Mouse (Mus musculus) erythroid progenitor cell, adult 5-6 weeks (primary cell): Measurements from ENCODE around the gene Olfr1389. TPM values are rescaled to one million over a fixed set of nuclear protein-coding genes. Genes with fewer than 3 reads are reported as not detected.
"Not testable (repeated sequence)": the region's sequence is repeated elsewhere in the genome, so short reads cannot be mapped to it uniquely, and the experiment has no call there.

Experiments used
- ATAC-seq: replicated peaks from 2 replicates; pipeline ENCODE4 v1.8.0; 2016; ENCODE audit warnings: moderate number of reproducible peaks, mild to moderate bottlenecking, moderate TSS enrichment, inconsistent platforms; ENCODE audit not compliant: poor library complexity, low FRiP score, severe bottlenecking
- total RNA-seq, 2 experiments: library from RNA; stranded (forward) in 1 of 2; stranded (reverse) in 1 of 2; fragments of 150-400 nt in 1 of 2; fragments of 186-747, 209-891 nt in 1 of 2; gene quantifications; 2 replicates each; pipeline versions ENCODE4 v1.2.3 to v1.2.4; 2015 to 2017; ENCODE audit warnings: low replicate concordance in 2 of 2

Gene Olfr1389
- total RNA-seq (2015; ENCODE audit: low replicate concordance) = not detected in 2 replicates
- total RNA-seq (2017; ENCODE audit: low replicate concordance) = not detected in 2 replicates

DNA sequence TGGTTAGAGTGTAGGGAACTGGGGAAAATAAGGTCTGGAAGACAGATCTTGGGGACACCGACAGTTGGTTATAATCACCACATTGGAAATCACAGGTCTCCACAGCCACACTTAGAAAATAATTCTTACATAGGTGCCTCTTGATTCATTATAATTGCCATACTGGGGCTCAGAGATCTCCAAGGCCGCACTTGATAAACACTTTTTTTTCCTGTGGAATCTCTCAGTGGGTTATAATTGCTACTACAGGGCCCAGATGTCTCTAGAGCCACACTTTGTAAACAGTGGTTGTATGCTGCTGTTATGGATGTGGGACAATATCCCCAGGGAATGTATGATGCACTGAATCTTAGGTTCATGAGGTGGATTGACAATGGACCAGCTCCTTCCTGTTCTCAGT, at the start of gene Olfr1389:
Gene Olfr1389 (plus strand): TSS at position 301 of the 400 bp plus-strand sequence.
- ATAC-seq = no peak

DNA sequence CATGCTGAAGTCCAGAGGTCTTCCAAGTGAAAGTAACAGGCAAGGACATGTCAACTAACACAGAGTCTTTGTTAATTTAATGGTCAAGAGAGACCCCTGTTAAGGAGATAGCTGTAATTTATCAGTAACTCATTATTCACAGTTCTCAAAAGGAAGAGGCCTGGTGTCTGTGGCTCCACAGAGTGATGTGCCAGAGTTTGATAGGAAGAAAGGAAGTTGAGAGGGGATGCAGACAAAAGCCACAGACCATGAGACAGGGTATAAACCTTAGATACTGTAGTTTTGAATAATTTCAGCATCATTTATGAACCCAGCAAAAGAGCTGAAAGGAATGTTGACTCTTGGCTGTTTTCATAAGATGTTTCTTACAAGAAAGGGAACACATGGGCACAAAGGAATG, 39.7 kb upstream of the Olfr1389 start:
- ATAC-seq = no peak

DNA sequence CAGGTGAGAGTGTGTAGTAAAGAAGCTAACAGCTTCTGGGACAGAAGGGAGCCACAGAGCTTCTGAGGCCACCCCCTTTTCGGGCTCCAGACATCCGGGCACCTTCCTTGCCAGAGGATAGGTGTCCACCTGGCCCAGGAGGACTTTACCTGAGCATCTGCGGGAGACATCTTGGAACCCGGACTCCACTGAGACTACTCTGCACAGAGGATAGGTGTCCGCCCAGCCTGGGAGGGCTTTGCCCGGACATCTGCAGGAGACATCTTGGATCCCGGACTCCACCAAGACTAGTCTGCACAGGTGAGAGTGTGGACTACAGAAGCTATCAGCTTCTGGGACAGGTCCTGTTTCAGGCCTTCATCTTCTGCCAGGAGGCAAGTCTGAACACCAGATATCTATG, 36.7 kb upstream of the Olfr1389 start:
- ATAC-seq = not testable (repeated sequence)

DNA sequence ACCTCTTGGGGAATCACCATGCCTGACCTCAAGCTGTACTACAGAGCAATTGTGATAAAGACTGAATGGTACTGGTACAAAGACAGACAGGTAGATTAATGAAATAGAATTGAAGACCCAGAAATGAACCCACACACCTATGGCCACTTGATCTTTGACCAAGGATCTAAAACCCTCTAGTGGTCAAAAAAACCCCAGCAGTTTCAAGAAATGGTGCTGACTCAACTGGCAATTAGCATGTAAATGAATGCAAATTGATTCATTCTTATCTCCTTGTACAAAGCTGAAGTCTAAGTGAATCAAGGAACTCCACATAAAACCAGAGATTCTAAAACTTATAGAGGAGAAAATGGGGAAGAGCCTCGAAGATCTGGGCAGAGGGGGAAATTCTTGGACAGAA, 30.2 kb upstream of the Olfr1389 start:
- ATAC-seq = not testable (repeated sequence)

DNA sequence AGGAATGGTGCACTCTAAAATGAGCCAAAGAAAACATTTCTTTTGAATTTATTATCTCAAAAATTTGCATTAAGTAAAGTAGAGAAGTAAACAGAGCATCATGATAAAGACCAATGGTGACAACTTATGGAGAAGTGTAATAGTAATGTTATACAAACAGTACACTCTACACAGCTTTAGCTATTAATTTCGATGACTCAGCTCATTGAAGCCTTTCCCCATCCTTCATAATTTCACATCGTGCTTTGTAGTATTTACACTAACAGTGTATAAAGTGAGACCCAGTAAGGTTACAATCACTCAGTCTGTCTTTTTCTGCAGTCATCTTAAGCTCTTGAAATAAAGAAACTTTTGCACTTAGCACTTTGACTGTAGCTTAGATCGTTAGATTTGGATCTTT, 16.1 kb upstream of the Olfr1389 start:
- ATAC-seq = no peak

DNA sequence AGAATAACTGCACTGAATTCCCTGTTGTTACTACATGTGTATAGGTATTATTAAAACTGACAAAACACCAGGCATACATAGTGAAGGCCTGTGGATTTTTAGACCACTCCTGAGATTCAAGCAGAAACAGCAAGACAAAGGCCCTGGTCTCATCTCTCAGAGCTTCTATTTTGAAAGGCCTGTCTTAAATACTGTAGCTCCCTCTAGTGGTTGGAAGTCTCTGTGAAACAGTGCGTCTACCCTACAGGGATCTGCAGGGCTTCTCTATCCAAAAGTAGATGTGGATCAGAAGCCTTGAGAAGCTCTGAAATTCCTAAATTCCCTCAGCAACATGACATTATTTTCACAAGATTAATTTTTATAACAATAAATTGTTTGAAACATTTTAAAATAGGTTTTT, 12.3 kb upstream of the Olfr1389 start:
- ATAC-seq = no peak

DNA sequence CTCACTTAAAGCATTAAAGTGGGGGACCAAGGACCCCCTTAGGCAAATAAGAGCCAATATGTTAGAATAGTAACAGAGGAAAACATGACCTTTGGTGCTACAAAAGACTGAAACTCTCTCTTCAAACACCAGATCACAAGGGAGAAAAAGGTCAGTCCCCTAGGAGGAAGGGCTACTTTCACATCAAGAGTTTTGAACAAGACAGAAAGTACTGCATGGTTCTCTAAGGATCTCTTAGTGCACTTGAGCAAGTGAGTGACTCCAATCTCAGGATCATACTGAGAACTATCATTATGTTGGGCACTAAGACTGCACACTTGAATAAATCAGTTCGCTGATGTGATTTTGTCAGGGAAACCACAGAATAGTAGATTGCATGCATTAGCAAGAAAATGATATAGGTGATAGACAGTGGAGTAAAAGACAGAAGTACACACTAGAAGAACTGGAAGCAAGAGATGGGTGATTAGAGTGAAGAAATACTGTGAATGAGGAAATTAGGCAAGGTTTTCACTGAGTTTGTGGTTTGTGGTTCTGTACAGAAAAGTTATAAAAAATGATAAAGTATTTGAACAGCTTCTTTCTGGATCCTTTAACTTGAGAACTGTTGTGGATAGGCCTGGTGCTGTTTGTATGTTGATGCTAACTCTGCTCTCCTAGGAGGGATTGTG, 2.5 kb downstream of the Olfr1389 start:
- no peak for ATAC-seq

DNA sequence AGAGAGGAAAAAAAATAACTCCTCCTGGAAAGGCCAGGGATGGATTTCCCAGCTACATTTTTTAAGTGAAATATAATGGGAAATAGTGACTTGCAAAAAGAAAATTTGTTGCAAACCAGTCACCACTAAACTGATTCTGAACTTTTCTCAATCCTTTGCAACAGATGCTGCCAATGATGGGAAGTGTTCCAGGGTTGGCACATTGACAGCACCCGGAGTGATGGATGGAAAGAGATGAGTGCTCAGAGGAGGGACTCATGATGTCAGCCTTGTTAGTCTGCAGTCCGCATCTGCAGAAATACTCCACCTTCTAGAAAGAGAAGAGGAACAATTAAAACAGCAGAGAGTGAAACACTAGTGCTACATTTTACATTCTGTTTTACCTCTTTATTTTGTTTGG, 6.8 kb downstream of the Olfr1389 start:
- ATAC-seq = no peak

DNA sequence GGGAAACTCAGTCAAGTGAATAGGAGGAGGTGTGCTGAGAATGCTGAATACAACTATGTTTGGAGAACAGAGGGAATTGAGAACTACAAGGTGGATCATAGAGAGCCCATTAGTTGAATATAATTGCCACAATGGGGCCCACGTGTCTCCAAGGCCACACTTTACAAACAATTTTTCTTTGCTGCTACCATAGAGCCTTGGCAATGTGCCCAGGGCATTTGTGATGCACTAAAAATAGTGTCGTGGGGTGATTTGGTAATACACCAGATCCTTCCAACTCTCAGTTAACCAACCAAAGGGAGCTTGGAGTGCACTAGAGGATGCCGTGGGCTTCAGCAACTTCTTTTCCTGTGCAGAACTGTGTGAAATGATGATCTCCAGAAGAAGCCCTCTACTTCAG, 13.5 kb downstream of the Olfr1389 start, which contains the start of gene Olfr1388:
Gene Olfr1388 (plus strand): TSS at position 214 of the 400 bp plus-strand sequence.
- ATAC-seq = no peak

DNA sequence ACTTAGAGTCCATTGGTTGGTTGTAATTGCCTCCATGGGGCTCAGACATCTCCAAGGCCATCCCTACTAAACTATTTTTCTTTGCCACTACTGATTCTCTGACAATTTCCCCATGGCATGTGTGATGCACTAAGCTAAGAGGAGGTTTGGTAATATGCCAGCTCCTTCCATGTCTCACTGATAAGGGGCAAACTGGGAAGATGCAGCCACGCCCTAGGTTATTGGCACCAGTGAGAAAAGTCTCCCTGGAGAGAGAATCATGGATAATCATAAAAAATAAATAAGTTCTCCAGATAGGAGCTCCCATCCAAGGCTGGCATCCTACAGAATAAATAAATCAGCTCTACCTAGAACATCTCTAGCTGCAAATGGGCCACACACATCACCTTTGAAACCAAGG, 32.2 kb downstream of the Olfr1389 start, which contains the start of gene Olfr1387:
Gene Olfr1387 (plus strand): TSS at position 301 of the 400 bp plus-strand sequence.
- ATAC-seq = no peak

DNA sequence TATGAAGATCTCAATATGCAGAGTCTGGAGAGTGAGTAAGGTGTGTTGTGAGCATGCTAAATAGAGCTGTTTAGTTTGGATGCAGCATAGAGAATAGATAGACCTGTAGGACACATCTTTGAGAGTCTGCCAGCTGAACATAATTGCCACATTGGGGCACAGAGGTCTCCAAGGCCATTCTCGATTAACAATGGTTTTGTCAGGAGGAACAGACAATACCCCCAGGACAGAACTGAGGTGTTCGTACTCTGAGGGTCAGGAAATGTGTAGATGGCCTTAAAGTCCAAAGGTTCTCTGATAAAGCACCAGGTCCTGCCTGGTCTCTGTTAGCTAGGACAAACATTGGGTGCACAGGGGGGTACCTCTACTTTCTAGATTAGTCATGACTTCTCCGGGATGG, 41.9 kb downstream of the Olfr1389 start, which contains the start of gene Olfr1386:
Gene Olfr1386 (plus strand): TSS at position 301 of the 400 bp plus-strand sequence.
- ATAC-seq = not testable (repeated sequence)

Other genes starting within 250 kb of the Olfr1389 start
- 1.1 and 2.9 TPM in 2 replicates for gene Btnl9, start 235.9 kb upstream of the Olfr1389 start, total RNA-seq (2015; ENCODE audit: low replicate concordance)
- 0.53 and 0.77 TPM in 2 replicates for gene Btnl9, start 235.9 kb upstream of the Olfr1389 start, total RNA-seq (2017; ENCODE audit: low replicate concordance)
- 55.9 and 72.1 TPM in 2 replicates for gene Zfp62, start 219.8 kb upstream of the Olfr1389 start, total RNA-seq (2015; ENCODE audit: low replicate concordance)
- 35.6 and 36.3 TPM in 2 replicates for gene Zfp62, start 219.8 kb upstream of the Olfr1389 start, total RNA-seq (2017; ENCODE audit: low replicate concordance)
- gene Mgat1, start 178.9 kb upstream of the Olfr1389 start, total RNA-seq (2015; ENCODE audit: low replicate concordance) = 12.2 and 15.5 TPM in 2 replicates
- gene Mgat1, start 178.9 kb upstream of the Olfr1389 start, total RNA-seq (2017; ENCODE audit: low replicate concordance) = 21.8 and 26.2 TPM in 2 replicates
- gene Olfr1393, start 144.8 kb upstream of the Olfr1389 start, total RNA-seq (2015; ENCODE audit: low replicate concordance) = not detected in 2 replicates
- gene Olfr1393, start 144.8 kb upstream of the Olfr1389 start, total RNA-seq (2017; ENCODE audit: low replicate concordance) = not detected in 2 replicates
- gene Olfr1392, start 137.8 kb upstream of the Olfr1389 start, total RNA-seq (2015; ENCODE audit: low replicate concordance) = not detected in 2 replicates
- gene Olfr1392, start 137.8 kb upstream of the Olfr1389 start, total RNA-seq (2017; ENCODE audit: low replicate concordance) = not detected in 2 replicates
- not detected in 2 replicates for gene Olfr10, start 118.3 kb upstream of the Olfr1389 start, total RNA-seq (2015; ENCODE audit: low replicate concordance)
- gene Olfr10, start 118.3 kb upstream of the Olfr1389 start, total RNA-seq (2017; ENCODE audit: low replicate concordance) = not detected in 2 replicates
- not detected in 2 replicates for gene Olfr1391, start 100.3 kb upstream of the Olfr1389 start, total RNA-seq (2015; ENCODE audit: low replicate concordance)
- not detected in 2 replicates for gene Olfr1391, start 100.3 kb upstream of the Olfr1389 start, total RNA-seq (2017; ENCODE audit: low replicate concordance)
- gene Olfr1390, start 87.9 kb upstream of the Olfr1389 start, total RNA-seq (2015; ENCODE audit: low replicate concordance) = not detected in 2 replicates
- not detected in 2 replicates for gene Olfr1390, start 87.9 kb upstream of the Olfr1389 start, total RNA-seq (2017; ENCODE audit: low replicate concordance)
- gene Olfr1388, start 13.6 kb downstream of the Olfr1389 start, total RNA-seq (2015; ENCODE audit: low replicate concordance) = 1.8 TPM in 1 of 2 replicates, not detected in the other
- 2.7 and 7.3 TPM in 2 replicates for gene Olfr1388, start 13.6 kb downstream of the Olfr1389 start, total RNA-seq (2017; ENCODE audit: low replicate concordance)
- gene Olfr1387, start 32.3 kb downstream of the Olfr1389 start, total RNA-seq (2015; ENCODE audit: low replicate concordance) = not detected in 2 replicates
- not detected in 2 replicates for gene Olfr1387, start 32.3 kb downstream of the Olfr1389 start, total RNA-seq (2017; ENCODE audit: low replicate concordance)
- not detected in 2 replicates for gene Olfr1386, start 42.0 kb downstream of the Olfr1389 start, total RNA-seq (2015; ENCODE audit: low replicate concordance)
- not detected in 2 replicates for gene Olfr1386, start 42.0 kb downstream of the Olfr1389 start, total RNA-seq (2017; ENCODE audit: low replicate concordance)
- not detected in 2 replicates for gene Olfr1385, start 66.0 kb downstream of the Olfr1389 start, total RNA-seq (2015; ENCODE audit: low replicate concordance)
- gene Olfr1385, start 66.0 kb downstream of the Olfr1389 start, total RNA-seq (2017; ENCODE audit: low replicate concordance) = not detected in 2 replicates
- not detected in 2 replicates for gene Olfr1384, start 83.7 kb downstream of the Olfr1389 start, total RNA-seq (2015; ENCODE audit: low replicate concordance)
- not detected in 2 replicates for gene Olfr1384, start 83.7 kb downstream of the Olfr1389 start, total RNA-seq (2017; ENCODE audit: low replicate concordance)
- gene Olfr1383, start 96.6 kb downstream of the Olfr1389 start, total RNA-seq (2015; ENCODE audit: low replicate concordance) = not detected in 2 replicates
- not detected in 2 replicates for gene Olfr1383, start 96.6 kb downstream of the Olfr1389 start, total RNA-seq (2017; ENCODE audit: low replicate concordance)
- not detected in 2 replicates for gene Olfr1382, start 105.2 kb downstream of the Olfr1389 start, total RNA-seq (2015; ENCODE audit: low replicate concordance)
- gene Olfr1382, start 105.2 kb downstream of the Olfr1389 start, total RNA-seq (2017; ENCODE audit: low replicate concordance) = not detected in 2 replicates
- not detected in 2 replicates for gene Olfr1381, start 120.4 kb downstream of the Olfr1389 start, total RNA-seq (2015; ENCODE audit: low replicate concordance)
- gene Olfr1381, start 120.4 kb downstream of the Olfr1389 start, total RNA-seq (2017; ENCODE audit: low replicate concordance) = not detected in 2 replicates
- gene Olfr1380, start 133.8 kb downstream of the Olfr1389 start, total RNA-seq (2015; ENCODE audit: low replicate concordance) = not detected in 2 replicates
- gene Olfr1380, start 133.8 kb downstream of the Olfr1389 start, total RNA-seq (2017; ENCODE audit: low replicate concordance) = not detected in 2 replicates
- gene Flt4, start 186.2 kb downstream of the Olfr1389 start, total RNA-seq (2015; ENCODE audit: low replicate concordance) = 0.36 TPM in 1 of 2 replicates, not detected in the other
- gene Flt4, start 186.2 kb downstream of the Olfr1389 start, total RNA-seq (2017; ENCODE audit: low replicate concordance) = not detected in 2 replicates
- gene Scgb3a1, start 240.5 kb downstream of the Olfr1389 start, total RNA-seq (2015; ENCODE audit: low replicate concordance) = not detected in 2 replicates
- not detected in 2 replicates for gene Scgb3a1, start 240.5 kb downstream of the Olfr1389 start, total RNA-seq (2017; ENCODE audit: low replicate concordance)